11 mouse cellular contexts compared by ENCODE assay signal in genomic region chr8:124960226-124960880, GRCm38 (mm10). TPM values are rescaled to one million over a fixed set of nuclear protein-coding genes. Genes with fewer than 3 reads are reported as not detected.
DNase-seq lines count a peak whose midpoint lies in the region; ATAC-seq and TF ChIP-seq lines count a peak whose summit lies in the region.
"Had no signal": no experiment of that assay in that cellular context is flagged by ENCODE, and none has a peak within 500 bp of the region (broad histone marks: within the 10 kb centered on the region; RNA-seq: fewer than 3 reads in every experiment).

No protein-coding gene starts in this region.

- 20% methylated on average over 8 of the region's 8 CpGs for WGBS in forebrain, embryonic 14.5 days
- WGBS in forebrain, embryonic 16.5 days: 16% methylated on average over 8 of the region's 8 CpGs
- WGBS in limb, embryonic 12.5 days: 35% methylated on average over 8 of the region's 8 CpGs
- 41% methylated on average over 8 of the region's 8 CpGs for WGBS in limb, embryonic 10.5 days
- 91% methylated on average over 8 of the region's 8 CpGs for WGBS in thymus, adult 2 months

- H3K9me3 ChIP-seq in forebrain, embryonic 14.5 days (replicated peaks; ENCODE audit: control insufficient read depth, low read length): no peaks in the 10 kb centered on the region
- H3K9me3 ChIP-seq in forebrain, embryonic 16.5 days (ENCODE audit: control insufficient read depth, low read length): no peaks in the 10 kb centered on the region
- H3K9me3 ChIP-seq in limb, embryonic 12.5 days: no peaks in the 10 kb centered on the region
- no peaks in the 10 kb centered on the region for H3K9me3 ChIP-seq in limb, embryonic 10.5 days (replicated peaks)

- H3K27me3 ChIP-seq in forebrain, embryonic 14.5 days (replicated peaks; ENCODE audit: control insufficient read depth, insufficient read depth, low read length): no peaks in the 10 kb centered on the region
- no peaks in the 10 kb centered on the region for H3K27me3 ChIP-seq in forebrain, embryonic 16.5 days (replicated peaks; ENCODE audit: control insufficient read depth, insufficient read depth, low read length)
- no peaks in the 10 kb centered on the region for H3K27me3 ChIP-seq in limb, embryonic 12.5 days
- H3K27me3 ChIP-seq in limb, embryonic 10.5 days (ENCODE audit: low read depth, poor library complexity, severe bottlenecking): no peaks in the 10 kb centered on the region
- H3K27me3 ChIP-seq in thymus, adult 2 months (ENCODE audit: control insufficient read depth, insufficient read depth, low read length): no peaks in the 10 kb centered on the region

- H3K27ac ChIP-seq in forebrain, embryonic 14.5 days (ENCODE audit: low read depth, low read length): peak overlapping the region; percentile 0; the same call in 1 of the 2 replicates
- H3K27ac ChIP-seq in forebrain, embryonic 16.5 days (ENCODE audit: low read length): no peak overlapping the region
- H3K27ac ChIP-seq in limb, embryonic 12.5 days: 0 out of 2 replicates have a peak overlapping the region, but pooled peaks have one; percentile 41
- H3K27ac ChIP-seq in limb, embryonic 10.5 days: no peak overlapping the region
- no peak overlapping the region for H3K27ac ChIP-seq in thymus, adult 2 months (ENCODE audit: control insufficient read depth, insufficient read depth, low read length)
- H3K27ac ChIP-seq: hindbrain, embryonic 14.5 days had no signal

- TF ChIP-seq POLR2A in thymus, adult 2 months (IDR thresholded peaks at IDR 0.05; ENCODE audit: control insufficient read depth, extremely low read depth, insufficient read depth, low read length, poor library complexity): no peak

- no peak for DNase-seq in forebrain, embryonic 14.5 days (ENCODE audit: low spot score)
- DNase-seq in limb, embryonic 10.5 days (ENCODE audit: low spot score): no peak
- DNase-seq in gastrocnemius, postnatal 25 days: peak; percentile 29
- DNase-seq in lung, postnatal 4 days: peak; percentile 30 to 69
- DNase-seq in MN1 (ENCODE audit: low spot score): no peak
- DNase-seq in thymus, adult 2 months: no peak
- DNase-seq: cerebellum, adult 11 months; midbrain, embryonic 14.5 days had no signal

- H3K4me2 ChIP-seq in forebrain, embryonic 14.5 days (ENCODE audit: low read length): no peak overlapping the region
- no peak overlapping the region for H3K4me2 ChIP-seq in forebrain, embryonic 16.5 days (ENCODE audit: low read length)
- H3K4me2 ChIP-seq in limb, embryonic 12.5 days: no peak overlapping the region; the same call in 1 of the 2 replicates
- H3K4me2 ChIP-seq: hindbrain, embryonic 14.5 days had no signal

- no peaks in the 10 kb centered on the region for H3K36me3 ChIP-seq in forebrain, embryonic 14.5 days (ENCODE audit: control insufficient read depth, insufficient read depth, low read length)
- no peaks in the 10 kb centered on the region for H3K36me3 ChIP-seq in forebrain, embryonic 16.5 days (ENCODE audit: control insufficient read depth, insufficient read depth)
- no peaks in the 10 kb centered on the region for H3K36me3 ChIP-seq in limb, embryonic 12.5 days
- no peaks in the 10 kb centered on the region for H3K36me3 ChIP-seq in limb, embryonic 10.5 days
- H3K36me3 ChIP-seq in thymus, adult 2 months (ENCODE audit: control insufficient read depth, insufficient read depth, low read length): no peaks in the 10 kb centered on the region

- no peak overlapping the region for H3K4me3 ChIP-seq in forebrain, embryonic 14.5 days (ENCODE audit: low read depth, low read length)
- no peak overlapping the region for H3K4me3 ChIP-seq in forebrain, embryonic 16.5 days (replicated peaks; ENCODE audit: low read length)
- H3K4me3 ChIP-seq in limb, embryonic 12.5 days (replicated peaks): no peak overlapping the region
- no peak overlapping the region for H3K4me3 ChIP-seq in limb, embryonic 10.5 days
- no peak overlapping the region for H3K4me3 ChIP-seq in thymus, adult 2 months (ENCODE audit: control insufficient read depth, insufficient read depth, low read length)

- no peaks in the 10 kb centered on the region for H3K4me1 ChIP-seq in forebrain, embryonic 14.5 days (ENCODE audit: control insufficient read depth, insufficient read depth, low read length)
- no peaks in the 10 kb centered on the region for H3K4me1 ChIP-seq in forebrain, embryonic 16.5 days (replicated peaks; ENCODE audit: control insufficient read depth, insufficient read depth, low read length)
- peaks cover 12% of the 10 kb centered on the region for H3K4me1 ChIP-seq in limb, embryonic 12.5 days (replicated peaks)
- H3K4me1 ChIP-seq in limb, embryonic 10.5 days: peaks cover 18% of the 10 kb centered on the region
- H3K4me1 ChIP-seq in thymus, adult 2 months (replicated peaks; ENCODE audit: control insufficient read depth, insufficient read depth, low read length): peaks cover 28% of the 10 kb centered on the region

- TF ChIP-seq CTCF in thymus, adult 2 months (IDR thresholded peaks at IDR 0.05; ENCODE audit: borderline replicate concordance, control insufficient read depth, extremely low read depth, insufficient read depth, low read length, poor library complexity): no peak

- no peak for ATAC-seq in forebrain, embryonic 14.5 days
- ATAC-seq in forebrain, embryonic 16.5 days: no peak
- no peak for ATAC-seq in limb, embryonic 12.5 days (ENCODE audit: insufficient number of reproducible peaks, insufficient read depth, low FRiP score, low TSS enrichment, low read depth)

- no peak overlapping the region for H3K9ac ChIP-seq in forebrain, embryonic 14.5 days (ENCODE audit: low read length)
- no peak overlapping the region for H3K9ac ChIP-seq in forebrain, embryonic 16.5 days (replicated peaks; ENCODE audit: low read depth, low read length)
- 0 out of 2 replicates have a peak overlapping the region, but pooled peaks have one; percentile 0 for H3K9ac ChIP-seq in limb, embryonic 12.5 days (replicated peaks)
- H3K9ac ChIP-seq: hindbrain, embryonic 14.5 days had no signal

RNA-seq across cellular contexts. Expression of gene Egln1, which starts 11.2 kb away (rescaled TPM):
- 24.4 and 25.7 TPM in 2 replicates for polyA plus RNA-seq in forebrain, embryonic 14.5 days (2014; fragmentation: Nextera tagmentation; extraction: Ambion mirVana)
- polyA plus RNA-seq in forebrain, embryonic 16.5 days (2015; fragmentation: Nextera tagmentation; extraction: Ambion mirVana): 21.3 and 21.8 TPM in 2 replicates
- 12.8 and 13.0 TPM in 2 replicates for polyA plus RNA-seq in limb, embryonic 12.5 days (2016; fragmentation: Nextera tagmentation; extraction: Ambion mirVana)
- polyA plus RNA-seq in limb, embryonic 10.5 days (2016; fragmentation: Nextera tagmentation; extraction: Ambion mirVana): 9.9 and 10.1 TPM in 2 replicates
- 100 to 1,000 TPM; 101 to 138 TPM for total RNA-seq in gastrocnemius, postnatal 25 days (2021)
- 40.5 and 43.1 TPM in 2 replicates for polyA plus RNA-seq in thymus, adult 2 months (2012; rRNA removed)

RNA-seq across cellular contexts. Expression of gene Tsnax, which starts 52.4 kb away (rescaled TPM):
- 171 and 186 TPM in 2 replicates for polyA plus RNA-seq in forebrain, embryonic 14.5 days (2014; fragmentation: Nextera tagmentation; extraction: Ambion mirVana)
- 158 and 162 TPM in 2 replicates for polyA plus RNA-seq in forebrain, embryonic 16.5 days (2015; fragmentation: Nextera tagmentation; extraction: Ambion mirVana)
- 134 and 142 TPM in 2 replicates for polyA plus RNA-seq in limb, embryonic 12.5 days (2016; fragmentation: Nextera tagmentation; extraction: Ambion mirVana)
- 134 and 141 TPM in 2 replicates for polyA plus RNA-seq in limb, embryonic 10.5 days (2016; fragmentation: Nextera tagmentation; extraction: Ambion mirVana)
- total RNA-seq in gastrocnemius, postnatal 25 days (2021): 10 to 100 TPM; 52.2 to 67.2 TPM
- 54.9 and 60.1 TPM in 2 replicates for polyA plus RNA-seq in thymus, adult 2 months (2012; rRNA removed)

Comparison
In these comparisons a context has a peak if more than half of its experiments do, and no peak if none do; other contexts are left out.
1. H3K27ac ChIP-seq: peak in forebrain, embryonic 14.5 days (single experiment) and limb, embryonic 12.5 days (single experiment); none in forebrain, embryonic 16.5 days (single experiment), limb, embryonic 10.5 days (single experiment) and thymus, adult 2 months (single experiment).
2. DNase-seq: peak in gastrocnemius, postnatal 25 days (single experiment) and lung, postnatal 4 days (2 of 2); none in forebrain, embryonic 14.5 days (single experiment), limb, embryonic 10.5 days (single experiment), MN1 (single experiment) and thymus, adult 2 months (single experiment).